Mouse (Mus musculus): ENCODE results near the gene Lin7a.
"Not testable (repeated sequence)": the region's sequence is repeated elsewhere in the genome, so short reads cannot be mapped to it uniquely, and the experiment has no call there.

The Lin7a gene

GRCm38 (mm10) chr10:107237736-107238135, 33.8 kb upstream of the Lin7a start:
- no peak for DNase-seq

- DNase-seq, result no peak
Observed at GRCm38 (mm10) chr10:107238151-107238860, 33.2 kb upstream of the Lin7a start.

DNA sequence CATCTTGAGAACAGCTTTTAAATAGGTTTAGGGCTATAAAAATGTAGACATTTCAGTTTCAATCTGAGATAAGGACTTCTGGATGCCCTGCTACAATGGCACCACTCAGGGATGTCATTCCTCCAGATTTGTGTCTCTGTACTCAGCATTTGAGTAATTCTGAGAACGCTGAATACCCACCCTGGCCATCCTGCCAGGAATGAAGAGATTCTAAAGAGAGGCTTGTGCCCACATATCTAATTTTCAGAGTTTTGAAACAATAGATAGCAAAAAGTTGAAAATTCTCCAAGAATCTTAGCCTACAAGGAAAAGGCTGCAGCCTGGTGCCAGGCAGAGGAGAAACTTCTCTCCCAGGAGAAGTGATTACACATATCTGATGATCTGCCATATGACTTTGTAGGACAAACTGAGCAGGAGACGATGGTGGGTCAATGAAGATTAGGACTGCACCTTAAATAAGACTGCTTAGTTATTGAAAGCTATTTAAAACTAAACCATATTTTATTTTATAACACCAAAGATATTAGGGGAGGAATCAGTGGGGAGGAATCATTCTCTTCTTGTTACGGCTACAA, 32.5 kb upstream of the Lin7a start:
- DNase-seq, result no peak

DNA sequence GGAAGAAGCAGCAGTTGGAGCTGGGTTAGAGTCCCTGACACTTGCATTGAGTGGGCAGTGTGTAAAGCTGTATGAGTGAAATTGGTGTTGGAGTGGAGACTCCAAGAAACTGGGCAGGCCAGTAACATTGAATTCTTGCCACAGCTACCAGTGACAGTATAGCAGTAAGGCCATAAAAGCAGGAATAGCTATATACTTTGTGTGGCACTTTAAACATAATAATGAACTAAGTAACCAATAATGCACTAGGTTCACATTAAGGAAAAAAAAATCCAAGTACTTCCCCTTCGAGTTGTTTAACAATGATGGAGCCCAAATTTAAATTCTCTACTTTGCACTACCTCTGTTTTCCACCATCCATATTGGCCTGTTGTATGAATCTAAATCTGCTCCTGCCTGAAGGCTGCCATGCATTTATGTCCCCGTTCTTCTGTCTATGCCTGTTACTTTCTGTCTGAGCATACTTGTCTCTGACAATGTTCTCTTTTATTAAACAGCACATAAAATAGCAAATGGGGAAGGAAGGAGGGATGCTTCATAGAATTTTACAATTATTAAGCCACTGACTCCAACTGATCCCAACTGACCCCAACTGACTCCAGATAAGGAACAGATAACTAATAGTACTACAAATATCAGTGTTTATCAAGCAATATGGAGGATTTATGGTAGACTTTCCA, 31.7 kb upstream of the Lin7a start:
- DNase-seq, result no peak

DNA sequence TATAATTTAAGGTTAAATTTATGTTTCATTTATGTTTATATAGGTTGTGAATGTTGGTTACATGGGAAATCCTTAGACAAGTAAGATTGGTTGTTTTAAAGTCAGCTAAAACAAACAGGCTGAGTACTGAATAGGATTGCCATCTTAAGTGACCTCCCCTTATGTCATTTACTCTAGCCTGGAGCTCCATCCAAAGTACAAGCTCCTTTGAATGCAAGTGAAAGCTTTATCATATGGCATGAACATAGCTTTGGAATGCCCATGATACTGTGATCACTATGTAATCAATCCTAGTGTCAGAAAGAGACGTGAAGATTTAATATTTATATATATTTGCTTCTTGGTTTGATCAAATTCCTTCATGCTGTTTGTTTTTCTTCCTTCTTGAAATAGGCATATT, 31.0 kb upstream of the Lin7a start:
- DNase-seq, result no peak

DNA sequence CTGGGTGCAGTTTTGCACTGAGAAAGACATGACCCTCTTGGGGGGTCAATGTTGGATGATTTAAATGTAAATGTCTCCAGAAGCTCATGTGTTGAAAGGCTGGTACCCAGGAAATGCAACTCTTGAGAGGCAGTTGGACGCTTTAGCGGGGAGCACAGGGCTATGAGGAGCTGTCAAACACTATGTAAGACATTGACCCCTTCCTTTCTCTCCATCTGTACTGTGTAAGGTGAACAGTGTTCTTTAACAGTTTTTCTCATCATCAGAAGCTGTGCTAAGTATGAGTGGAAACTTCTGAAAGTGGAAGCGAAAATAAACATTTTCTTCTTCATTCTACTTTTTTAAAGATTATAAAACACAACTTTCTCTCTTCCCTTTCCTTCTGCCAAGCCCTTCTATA, 30.5 kb upstream of the Lin7a start:
- no peak for DNase-seq

DNA sequence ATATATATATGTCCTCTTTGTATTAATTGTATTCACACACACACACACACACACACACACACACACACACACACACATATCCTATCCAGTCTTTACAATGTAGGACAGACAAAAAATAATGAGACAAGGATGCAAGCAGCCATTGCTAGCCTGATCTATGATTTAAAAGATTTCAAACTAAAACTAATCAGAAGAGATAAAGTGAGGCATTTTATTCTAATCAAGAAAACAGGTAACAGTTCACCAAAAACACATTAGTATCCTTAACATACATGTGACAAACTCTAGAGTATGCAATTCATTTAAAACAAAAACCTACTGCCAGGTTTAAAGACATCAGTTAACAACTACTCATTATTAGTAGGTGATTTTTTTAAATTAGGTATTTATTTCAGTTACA, 30.1 kb upstream of the Lin7a start:
- DNase-seq, result no peak

GRCm38 (mm10) chr10:107241999-107242398, 29.5 kb upstream of the Lin7a start:
- DNase-seq, result not testable (repeated sequence)

DNA sequence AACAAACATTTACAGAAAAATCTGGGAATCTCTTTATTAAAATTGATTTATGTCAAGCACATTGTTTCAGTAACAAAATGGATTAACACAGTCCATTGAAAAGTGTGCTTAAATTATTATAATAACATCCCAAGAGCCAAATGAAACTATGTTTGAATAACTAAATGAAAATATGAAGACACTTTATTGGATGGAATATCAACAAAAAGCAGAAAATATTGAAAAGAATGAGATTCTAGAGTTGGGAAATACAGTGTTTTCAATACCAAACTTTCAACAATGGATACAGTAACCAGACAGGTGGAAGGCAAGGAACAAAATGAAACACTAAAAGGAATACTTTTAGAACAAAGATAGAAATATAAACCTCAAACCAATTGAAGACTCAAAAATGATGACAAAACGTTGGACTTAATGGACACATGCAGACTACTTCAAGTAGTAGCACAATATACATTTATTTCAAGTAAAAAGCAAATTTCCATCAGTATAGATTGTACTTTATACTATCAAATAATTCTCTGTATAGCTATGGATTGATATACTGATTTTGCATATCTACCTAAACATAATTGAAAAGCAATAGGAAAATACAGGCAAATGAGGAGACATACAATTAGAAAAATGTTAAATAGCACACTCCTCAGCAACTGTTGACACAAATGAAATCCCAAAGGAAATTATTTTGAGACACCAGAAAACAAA, 28.6 kb upstream of the Lin7a start:
- no peak for DNase-seq

DNA sequence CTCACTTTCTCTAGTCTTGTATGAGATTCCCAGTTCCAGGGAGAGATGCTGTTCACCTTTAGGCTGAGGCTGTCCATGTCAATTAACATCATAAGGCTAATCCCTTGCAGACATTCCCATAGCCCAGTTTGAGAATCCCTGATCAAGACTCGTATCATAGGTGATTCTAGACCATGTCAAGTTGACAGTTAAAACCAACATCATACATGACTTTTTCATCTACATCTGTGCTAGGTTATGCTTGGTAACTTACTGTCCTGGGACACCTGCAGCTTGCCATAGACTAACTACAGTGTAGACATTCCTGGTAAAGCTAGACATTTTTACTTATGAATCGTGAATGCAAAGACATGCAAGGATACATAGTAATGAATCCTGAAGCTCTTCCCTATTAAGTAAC, 27.3 kb upstream of the Lin7a start:
- no peak for DNase-seq

- no peak for DNase-seq
Observed at GRCm38 (mm10) chr10:107244691-107245530, 26.6 kb upstream of the Lin7a start.

- DNase-seq, result no peak
Observed at GRCm38 (mm10) chr10:107245531-107245840, 26.0 kb upstream of the Lin7a start.

- no peak for DNase-seq
Observed at GRCm38 (mm10) chr10:107245961-107246460, 25.5 kb upstream of the Lin7a start.

DNA sequence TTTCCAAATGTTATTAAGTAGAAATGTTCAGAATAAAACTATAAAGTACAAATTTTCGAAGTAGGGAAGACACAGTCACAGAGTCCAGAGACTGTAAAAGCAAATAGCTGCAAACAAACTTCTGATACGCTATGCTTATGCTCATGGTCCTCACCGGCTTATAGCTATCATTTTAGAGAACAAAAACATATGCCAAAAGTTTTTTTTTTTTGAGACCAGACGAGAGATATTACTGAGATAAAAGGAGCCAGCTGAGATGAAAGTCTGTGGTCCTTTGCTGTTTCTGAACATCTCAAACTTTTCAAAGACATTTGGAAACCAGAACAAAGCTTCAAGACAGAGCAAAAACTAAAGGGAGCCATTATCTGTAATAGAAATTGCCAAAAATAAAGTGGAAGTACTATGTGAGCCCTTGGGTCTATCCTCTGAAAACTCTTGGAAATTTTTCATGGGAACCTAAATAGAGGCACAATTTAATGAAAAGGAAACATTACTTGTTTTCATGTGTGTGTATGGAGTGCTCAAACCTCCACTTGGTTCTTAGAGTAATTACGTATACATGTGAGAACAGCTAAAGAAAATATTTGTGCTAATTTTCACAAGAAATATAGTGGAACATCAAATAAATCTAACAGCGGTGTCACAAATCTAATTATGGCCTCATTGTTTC, 24.4 kb upstream of the Lin7a start:
- no peak for DNase-seq

DNA sequence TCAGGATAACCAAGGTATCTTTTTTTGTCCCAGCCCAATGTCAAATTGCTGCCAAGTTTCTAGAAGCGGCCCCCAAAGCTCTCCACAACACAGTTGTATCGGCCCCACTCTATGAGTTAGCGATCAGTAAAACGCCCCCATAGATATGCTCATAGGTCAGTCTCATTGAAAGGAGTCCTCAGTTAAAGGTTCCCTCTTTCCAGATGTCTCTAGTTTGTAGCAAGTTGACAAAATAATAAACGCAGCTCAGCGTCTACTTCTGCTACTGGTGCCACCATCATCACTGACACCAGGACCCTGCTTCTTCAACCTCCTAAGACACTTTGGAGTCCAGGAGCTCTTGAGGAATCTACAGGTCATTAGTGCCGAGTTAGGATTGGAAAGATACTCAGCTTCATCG, 23.0 kb upstream of the Lin7a start:
- no peak for DNase-seq

DNA sequence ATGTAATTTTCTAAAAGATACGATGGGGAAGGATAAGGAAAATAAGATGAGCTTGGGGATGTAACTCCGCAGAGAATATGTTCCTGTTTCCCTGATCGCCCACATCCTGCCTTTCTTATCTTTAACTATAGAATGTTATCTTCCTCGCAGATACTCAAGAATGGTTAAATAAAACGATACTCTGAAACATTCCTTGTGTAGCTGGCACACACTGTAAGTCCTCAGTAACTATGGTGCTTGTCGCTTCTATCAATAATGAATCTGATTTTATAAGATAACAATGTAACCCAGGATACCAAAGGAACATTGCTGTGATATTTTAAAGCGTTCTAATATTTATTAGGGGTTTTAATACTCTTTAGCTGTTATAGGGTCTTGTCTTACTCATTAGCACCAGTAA, 22.4 kb upstream of the Lin7a start:
- DNase-seq, result no peak

DNA sequence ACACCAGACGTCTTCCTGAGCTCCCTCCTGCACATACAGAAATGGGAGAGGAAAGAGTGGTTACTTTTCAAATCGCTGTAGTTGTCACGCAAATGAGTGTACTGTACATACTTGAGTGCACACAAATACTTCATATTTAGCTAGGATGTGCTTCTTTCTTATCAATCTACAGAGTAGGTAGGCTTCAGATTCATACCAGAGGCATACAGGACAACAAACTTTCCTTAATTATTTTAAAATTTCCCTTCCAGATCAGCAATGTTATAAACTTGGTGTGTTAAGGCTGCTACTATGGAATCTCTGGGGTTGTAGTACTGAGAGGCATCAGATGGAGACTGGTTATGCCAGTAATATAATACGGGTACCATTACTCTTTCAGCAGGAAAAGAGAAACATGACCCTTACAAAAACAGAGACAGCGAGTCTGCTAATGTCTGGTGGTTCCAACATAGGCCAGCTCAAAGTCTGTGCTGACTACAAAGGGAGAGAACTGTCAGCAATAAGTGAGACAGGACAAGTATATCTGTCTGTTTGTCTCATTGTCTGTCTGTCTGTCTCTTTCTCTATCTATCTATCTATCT, 21.8 kb upstream of the Lin7a start:
- no peak for DNase-seq

DNA sequence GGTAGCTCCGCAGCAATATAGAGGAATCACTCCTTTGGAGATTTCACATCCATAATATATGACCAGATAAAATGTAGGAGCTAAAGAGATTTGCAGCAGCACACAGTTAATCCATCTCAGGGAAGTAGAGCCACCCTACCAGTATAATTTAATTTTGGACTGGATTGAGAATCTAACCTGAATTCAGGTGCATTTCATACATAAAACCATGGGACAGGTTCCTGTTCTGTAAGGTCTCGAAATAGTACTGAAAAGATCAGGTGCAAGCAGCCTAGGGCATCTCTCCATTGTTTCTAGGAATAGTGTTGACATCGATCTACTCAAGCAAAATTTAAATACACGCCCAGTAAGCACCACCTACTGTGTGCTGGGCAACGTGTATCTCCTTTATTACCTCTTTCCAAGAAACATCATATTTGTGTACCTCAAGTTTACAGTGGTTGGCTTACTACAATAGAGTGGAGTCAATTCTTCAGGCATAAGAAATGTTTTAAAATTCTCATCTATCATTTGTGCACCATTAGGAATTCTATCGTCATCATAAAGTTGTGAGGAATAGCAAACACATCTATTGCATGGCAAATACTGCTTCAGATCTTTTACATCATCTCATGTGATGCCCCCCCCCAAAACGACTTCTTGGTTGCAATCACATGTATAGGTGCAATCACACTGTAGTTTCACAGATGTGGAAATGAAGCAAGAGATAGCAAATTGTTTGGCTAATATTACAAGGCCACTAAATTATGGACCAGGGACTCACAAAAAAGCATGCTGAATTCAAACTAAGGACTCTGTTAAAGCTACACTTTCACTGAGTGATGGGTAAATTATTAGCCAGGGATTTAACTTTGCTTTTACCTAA, 20.9 kb upstream of the Lin7a start:
- DNase-seq, result no peak

GRCm38 (mm10) chr10:107251271-107251670, 20.2 kb upstream of the Lin7a start:
- DNase-seq, result no peak

DNA sequence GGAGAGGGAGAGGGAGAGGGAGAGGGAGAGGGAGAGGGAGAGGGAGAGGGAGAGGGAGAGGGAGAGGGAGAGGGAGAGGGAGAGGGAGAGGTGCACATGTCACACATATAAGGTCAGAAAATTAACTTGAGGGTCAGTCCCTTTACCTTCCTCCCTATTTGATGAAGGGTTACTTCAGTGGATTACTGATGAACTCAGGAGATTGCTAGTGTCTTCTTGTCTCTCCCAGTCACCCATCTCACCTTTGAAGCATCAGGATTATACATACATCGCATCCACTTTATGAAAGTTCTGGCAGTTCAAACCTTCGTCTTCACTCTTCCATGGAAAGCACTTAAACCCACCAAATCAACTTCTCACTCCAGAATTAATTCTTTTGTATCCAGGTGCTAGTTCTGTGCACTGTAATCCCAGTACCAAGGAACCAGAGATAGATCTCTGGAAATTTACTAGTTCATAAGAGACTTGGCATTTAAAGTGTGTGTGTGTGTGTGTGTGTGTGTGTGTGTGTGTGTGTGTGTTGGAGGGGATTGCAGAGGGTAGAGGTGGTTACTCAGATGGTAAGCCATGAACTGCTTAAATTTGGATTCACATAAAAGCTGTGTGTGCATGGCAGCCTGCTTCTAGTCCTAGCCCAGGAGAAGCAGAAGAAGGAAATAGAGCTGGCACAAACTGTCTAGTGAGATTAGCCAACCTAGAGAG, 19.5 kb upstream of the Lin7a start:
- no peak for DNase-seq

All from cerebellum, adult 18-20 months (tissue).